Mouse (Mus musculus) hindbrain, postnatal 0 days (tissue): Measurements from ENCODE around the gene Arl5c. TPM values are rescaled to one million over a fixed set of nuclear protein-coding genes. Genes with fewer than 3 reads are reported as not detected.
A peak's percentile ranks its signal among the peaks of the same experiment; 100 is the strongest.

Experiments
- ATAC-seq: fragments of 200-750 bp; cut with Nextera tagmentation; 2 replicates; pipeline ENCODE4 v1.8.0; 2017; ENCODE audit warnings: mild to moderate bottlenecking, moderate TSS enrichment, moderate library complexity
- DNase-seq: peaks from one replicate; pipeline ENCODE4 v3.0.0-alpha.2; 2015; ENCODE audit warnings: low spot score
- H3K27ac ChIP-seq: fragments of 300-500 bp; sonication (generic); 2 replicates; pipeline ENCODE4 v1.5.1; 2014; ENCODE audit warnings: mild to moderate bottlenecking
- H3K27me3 ChIP-seq: fragments of 300-500 bp; sonication (generic); 2 replicates; pipeline ENCODE4 v1.6.1; 2014; ENCODE audit warnings: low read length, mixed read lengths; ENCODE audit not compliant: insufficient read depth
- H3K36me3 ChIP-seq: fragments of 300-500 bp; sonication (generic); 2 replicates; pipeline ENCODE4 v1.6.1; 2014; ENCODE audit warnings: low read length, mixed read lengths; ENCODE audit not compliant: insufficient read depth
- H3K4me1 ChIP-seq: fragments of 300-500 bp; sonication (generic); 2 replicates; pipeline ENCODE4 v1.6.1; 2014; ENCODE audit warnings: antibody characterized with exemption, low read length, mixed read lengths; ENCODE audit not compliant: insufficient read depth
- H3K4me2 ChIP-seq: fragments of 300-500 bp; sonication (generic); 2 replicates; pipeline ENCODE4 v1.6.1; 2014; ENCODE audit warnings: low read depth, mild to moderate bottlenecking, low read length, moderate library complexity, mixed read lengths
- H3K4me3 ChIP-seq: fragments of 300-500 bp; sonication (generic); 2 replicates; pipeline ENCODE4 v1.5.1; 2014; ENCODE audit warnings: low read length
- H3K9ac ChIP-seq: fragments of 300-500 bp; sonication (generic); replicated peaks from 2 replicates; pipeline ENCODE4 v1.6.1; 2014; ENCODE audit warnings: mild to moderate bottlenecking, low read length, moderate library complexity, mixed read lengths
- H3K9me3 ChIP-seq: fragments of 300-500 bp; sonication (generic); 2 replicates; pipeline ENCODE4 v1.6.1; 2016; ENCODE audit warnings: low read length, mixed read lengths
- CTCF ChIP-seq: IDR thresholded peaks from 2 replicates; pipeline ENCODE4 v1.5.1; 2016; ENCODE audit warnings: antibody characterized with exemption, control low read depth, low read depth
- WGBS: fragments of 180-500 bp; shearing (Covaris S2); extraction: QIAGEN DNeasy Blood & Tissue Kit; methylation state at CpG from one replicate; pipeline ENCODE4 v1.1.7; 2014; 5-methylcytosine and 5-hydroxymethylcytosine counted together
- polyA plus RNA-seq: library from polyadenylated mRNA; unstranded; fragments of >200 nt; fragmentation: Nextera tagmentation; extraction: Ambion mirVana; gene quantifications from 2 replicates; pipeline ENCODE4 v1.2.1, GENCODE M21; 2015
- total RNA-seq: library from RNA; depleted of rRNA; stranded (reverse); fragments of >200 nt; gene quantifications from 2 replicates; pipeline ENCODE4 v1.2.3, GENCODE M21; 2014

Gene Arl5c
- total and polyA plus RNA-seq, 2 experiments from 2014 or later, result 2.6 to 4.8 TPM

GRCm38 (mm10) chr11:97998898-97999608 is 3.1 kb upstream of the Arl5c start:
- Histone ChIP-seq H3K36me3 (no peaks in the 10 kb centered on the region), H3K9me3 (no peaks in the 10 kb centered on the region), H3K4me1 (peaks cover 5% of the 10 kb centered on the region; the same call in 1 of the 2 replicates), H3K27me3 (no peaks in the 10 kb centered on the region), H3K4me3 (no peak overlapping the region), H3K9ac (no peak overlapping the region), H3K4me2 (no peak overlapping the region), H3K27ac (no peak overlapping the region)
- DNase-seq (no peak), ATAC-seq (no peak)
- no peak for TF ChIP-seq CTCF
- WGBS, result 52% methylated on average over 7 of the region's 7 CpGs

DNA sequence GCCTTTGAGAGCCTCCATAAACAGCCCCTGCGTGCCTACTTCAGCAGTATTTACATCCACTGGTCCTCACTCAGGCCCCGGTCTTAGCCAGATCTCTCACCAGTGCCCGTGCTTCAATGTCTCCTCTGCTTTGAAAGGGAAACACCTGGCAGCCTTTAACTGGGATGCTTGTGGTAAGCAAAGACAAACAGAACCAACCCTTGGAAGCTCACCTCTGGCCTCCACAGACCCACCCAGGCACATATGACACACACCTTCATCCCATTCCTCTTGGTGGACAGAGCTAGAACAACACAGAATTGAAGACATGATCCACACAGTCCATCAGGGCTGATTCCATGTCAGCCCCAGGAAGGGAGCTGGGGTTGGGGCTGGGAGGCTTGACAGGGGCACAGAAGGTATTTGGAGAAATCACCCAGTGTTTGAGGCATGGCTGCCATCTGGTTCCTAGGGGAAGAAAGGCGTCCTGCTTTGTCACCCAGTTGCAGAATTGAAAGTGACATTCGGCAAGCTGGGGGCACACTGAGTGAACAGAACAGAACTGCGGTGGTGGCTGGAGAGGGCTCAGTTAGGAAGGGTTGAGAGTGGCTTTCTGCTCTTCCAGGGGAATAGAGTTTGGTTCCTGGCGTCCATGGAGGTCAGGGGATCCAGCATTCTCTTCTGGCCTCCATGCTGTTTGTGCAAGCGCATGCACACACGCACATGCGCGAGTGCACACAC is 2.3 kb upstream of the Arl5c start:
- Histone ChIP-seq H3K4me2 (no peak overlapping the region), H3K4me1 (peaks cover 5% of the 10 kb centered on the region; the same call in 1 of the 2 replicates), H3K27ac (no peak overlapping the region), H3K9ac (no peak overlapping the region), H3K27me3 (no peaks in the 10 kb centered on the region), H3K9me3 (no peaks in the 10 kb centered on the region), H3K4me3 (no peak overlapping the region), H3K36me3 (no peaks in the 10 kb centered on the region)
- 83% methylated on average over 11 of the region's 11 CpGs for WGBS
- DNase-seq (no peak), ATAC-seq (no peak)
- no peak for TF ChIP-seq CTCF

DNA sequence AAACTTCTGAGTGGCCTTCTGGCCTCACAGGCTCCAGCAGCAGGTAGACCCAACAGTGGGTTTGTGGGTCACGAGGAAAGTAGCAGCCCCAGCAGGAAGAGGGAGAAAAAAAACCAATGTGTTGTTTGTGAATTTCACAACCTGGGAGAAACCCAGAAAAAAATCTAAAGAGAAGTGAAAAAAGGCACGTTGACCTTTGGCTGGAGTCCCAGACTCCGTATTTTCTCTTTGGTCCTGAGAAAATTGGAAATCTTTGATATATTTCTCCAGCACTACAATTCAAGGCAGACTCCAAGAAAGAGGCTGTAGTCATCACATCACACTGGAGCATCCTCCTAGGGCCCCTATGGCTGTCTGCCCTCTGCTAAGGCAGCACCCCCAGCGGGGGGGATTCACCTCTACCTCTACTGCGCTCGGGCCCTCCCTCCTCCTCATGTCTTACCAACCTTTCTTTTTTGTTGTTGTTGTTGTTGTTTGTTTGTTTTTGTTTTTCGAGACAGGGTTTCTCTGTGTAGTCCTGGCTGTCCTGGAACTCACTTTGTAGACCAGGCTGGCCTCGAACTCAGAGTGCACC is 1.5 kb upstream of the Arl5c start:
- no peak overlapping the region for H3K4me2 ChIP-seq
- peaks cover 5% of the 10 kb centered on the region; the same call in 1 of the 2 replicates for H3K4me1 ChIP-seq
- no peak overlapping the region for H3K4me3 ChIP-seq
- H3K9ac ChIP-seq, result no peak overlapping the region
- no peaks in the 10 kb centered on the region for H3K36me3 ChIP-seq
- WGBS, result 73% methylated on average over 8 of the region's 8 CpGs
- no peaks in the 10 kb centered on the region for H3K27me3 ChIP-seq
- TF ChIP-seq CTCF, result no peak
- no peaks in the 10 kb centered on the region for H3K9me3 ChIP-seq
- no peak for DNase-seq
- no peak overlapping the region for H3K27ac ChIP-seq
- ATAC-seq, result no peak

DNA sequence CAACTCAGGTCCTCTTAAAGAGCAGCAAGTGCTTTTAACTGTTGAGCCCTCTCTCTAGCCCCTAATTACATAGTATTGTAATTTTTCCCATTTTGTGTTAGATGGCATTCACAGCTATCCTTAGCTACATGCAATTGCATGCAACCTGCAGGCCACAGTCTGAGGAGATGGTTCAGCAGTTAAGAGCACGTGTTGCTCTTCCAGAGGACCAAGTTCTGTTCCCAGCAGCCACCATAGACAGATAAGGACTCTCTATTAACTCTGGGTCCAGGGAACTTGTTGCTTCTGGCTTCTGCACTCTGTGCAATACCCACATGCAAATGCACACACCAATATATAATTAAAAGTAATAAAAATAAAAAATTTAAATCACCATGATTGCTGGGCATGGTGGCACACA is 710 bp upstream of the Arl5c start:
- Histone ChIP-seq H3K4me2 (no peak overlapping the region), H3K36me3 (no peaks in the 10 kb centered on the region), H3K4me1 (peaks cover 5% of the 10 kb centered on the region; the same call in 1 of the 2 replicates), H3K9ac (no peak overlapping the region), H3K4me3 (no peak overlapping the region), H3K27ac (no peak overlapping the region), H3K9me3 (no peaks in the 10 kb centered on the region), H3K27me3 (no peaks in the 10 kb centered on the region)
- WGBS, result 74% methylated on average over 1 of the region's 1 CpGs
- no peak for ATAC-seq
- DNase-seq, result no peak
- TF ChIP-seq CTCF, result no peak

GRCm38 (mm10) chr11:97994539-97995100 is 1.4 kb downstream of the Arl5c start:
- H3K4me2 ChIP-seq, result peak overlapping the region; percentile 72
- peaks cover 8% of the 10 kb centered on the region; the same call in 1 of the 2 replicates for H3K4me1 ChIP-seq
- no peaks in the 10 kb centered on the region for H3K9me3 ChIP-seq
- peak; percentile 75 for TF ChIP-seq CTCF
- peak; percentile 55; the same call in 1 of the 2 replicates for ATAC-seq
- H3K27ac ChIP-seq, result no peak overlapping the region
- 4% methylated on average over 13 of the region's 13 CpGs for WGBS
- DNase-seq, result peak; percentile 59
- H3K27me3 ChIP-seq, result no peaks in the 10 kb centered on the region
- peak overlapping the region; percentile 21; the same call in 1 of the 2 replicates for H3K9ac ChIP-seq
- peak overlapping the region; percentile 43 for H3K4me3 ChIP-seq
- H3K36me3 ChIP-seq, result no peaks in the 10 kb centered on the region

DNA sequence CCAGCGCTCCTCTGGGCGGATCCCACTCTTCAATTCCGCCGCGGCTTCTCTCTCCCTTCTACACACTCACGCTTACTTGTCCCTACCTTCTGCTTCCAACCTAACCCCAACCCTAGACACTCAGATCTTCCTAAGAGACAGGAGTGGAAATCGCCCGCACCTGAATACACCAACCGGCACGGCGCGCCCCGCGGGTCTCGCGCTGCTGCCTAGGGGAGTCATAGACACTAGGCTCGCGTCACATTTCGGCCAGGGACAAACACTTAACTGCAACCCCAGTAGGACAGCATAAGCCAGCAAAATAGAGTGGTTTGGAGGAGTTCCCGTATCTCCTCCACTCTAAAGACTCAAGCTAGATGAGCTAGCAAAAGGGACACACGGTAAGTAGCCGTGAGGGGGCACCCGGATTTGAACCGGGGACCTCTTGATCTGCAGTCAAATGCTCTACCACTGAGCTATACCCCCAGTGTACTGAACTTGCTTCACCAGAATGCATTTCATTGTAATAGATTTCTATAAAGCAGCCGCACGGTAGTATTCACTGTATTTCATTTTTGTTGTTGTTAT is 7.4 kb downstream of the Arl5c start:
- H3K27ac ChIP-seq, result peak overlapping the region; percentile 81
- peak overlapping the region; percentile 80 for H3K4me3 ChIP-seq
- no peak for TF ChIP-seq CTCF
- 0 out of 2 replicates have a peak, but pooled peaks cover 4% of the 10 kb centered on the region for H3K4me1 ChIP-seq
- DNase-seq, result peak; percentile 92
- peak; percentile 82 for ATAC-seq
- H3K9me3 ChIP-seq, result no peaks in the 10 kb centered on the region
- peak overlapping the region; percentile 68 for H3K9ac ChIP-seq
- no peaks in the 10 kb centered on the region for H3K36me3 ChIP-seq
- peaks cover 11% of the 10 kb centered on the region for H3K27me3 ChIP-seq
- peak overlapping the region; percentile 70 for H3K4me2 ChIP-seq
- WGBS, result under 1% methylated on average over 26 of the region's 26 CpGs
